Mouse (Mus musculus) heart, postnatal 10 days (tissue): ENCODE data around the gene Olfr800. TPM values are rescaled to one million over a fixed set of nuclear protein-coding genes. Genes with fewer than 3 reads are reported as not detected.

Experiments
- DNase-seq, 2 experiments: peaks; one replicate each; pipeline ENCODE4 v3.0.0; 2021
- intact Hi-C: fragments of 180-260 bp; cut with DNase I; formaldehyde crosslinking; loops from one replicate; pipeline ENCODE4 v1.15.1; 2025
- total RNA-seq, 2 experiments: library from RNA; stranded (reverse); gene quantifications; 2 replicates each; pipeline ENCODE4 v1.2.3; 2021

Olfr800 gene
- total RNA-seq: not detected

DNA sequence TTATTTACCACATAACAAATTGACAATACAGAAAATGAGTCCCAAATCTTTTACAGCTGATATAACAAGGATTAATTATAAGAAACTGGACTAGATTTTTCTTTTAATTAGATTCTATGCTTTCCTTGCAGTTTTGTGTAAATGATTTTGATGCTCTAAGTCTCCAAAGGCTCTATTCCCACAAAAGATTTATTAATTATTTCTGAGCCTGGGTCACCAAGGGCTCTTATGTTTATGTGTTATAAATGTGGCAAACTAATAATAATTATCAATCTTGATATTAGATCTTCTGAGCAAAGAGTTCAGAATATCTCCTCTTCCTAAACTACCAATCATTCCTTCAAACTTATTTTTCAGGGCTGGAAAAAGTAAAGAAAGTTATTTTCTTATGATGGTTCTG is at the start of gene Olfr800:
Gene Olfr800 (plus strand): TSS at position 301 of the 400 bp plus-strand sequence.
- no peak for DNase-seq
- intact Hi-C loops: no loop called here

DNA sequence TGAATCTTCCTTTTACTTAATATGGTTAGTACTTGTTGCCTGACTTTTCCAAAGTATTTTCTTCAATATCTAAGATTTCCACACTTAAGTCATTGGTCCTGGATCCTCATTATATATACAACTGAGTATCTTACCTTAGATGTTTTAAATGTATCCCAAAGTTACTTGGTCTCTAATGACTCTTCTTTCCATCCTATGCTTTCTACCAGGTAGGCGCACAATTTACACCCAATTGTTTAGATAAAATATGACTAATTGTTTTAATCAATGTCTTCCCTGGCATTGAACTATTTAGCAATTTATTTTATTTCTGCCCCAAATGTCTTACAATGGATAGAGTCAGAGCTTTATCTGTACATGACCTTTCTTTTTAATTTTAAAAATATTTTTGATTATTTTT is 45.0 kb upstream of the Olfr800 start, which contains the start of gene Olfr796:
Gene Olfr796 (minus strand): TSS at position 101 of the 400 bp plus-strand sequence.
- intact Hi-C loops: no loop called here
- DNase-seq: no peak

DNA sequence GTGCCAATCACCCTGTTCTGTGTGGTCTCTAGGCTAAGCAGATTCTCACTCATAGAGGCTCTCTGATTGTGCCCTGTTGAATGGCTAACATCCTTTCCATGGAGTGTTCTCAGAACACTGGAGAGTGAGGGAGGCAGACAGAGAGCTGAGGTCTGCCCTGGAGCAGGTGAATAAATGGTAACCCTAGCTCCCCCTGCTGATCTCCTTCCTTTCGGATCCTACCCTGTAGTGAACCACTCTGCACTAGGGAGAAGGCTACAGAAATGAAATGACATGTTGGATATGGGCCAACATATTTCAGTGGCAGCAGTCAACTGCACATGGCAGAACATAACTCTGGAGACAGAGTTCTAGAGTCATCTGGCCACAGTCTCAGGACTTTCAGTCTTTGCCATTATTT is 35.8 kb upstream of the Olfr800 start:
- intact Hi-C loops: no loop called here
- no peak for DNase-seq

DNA sequence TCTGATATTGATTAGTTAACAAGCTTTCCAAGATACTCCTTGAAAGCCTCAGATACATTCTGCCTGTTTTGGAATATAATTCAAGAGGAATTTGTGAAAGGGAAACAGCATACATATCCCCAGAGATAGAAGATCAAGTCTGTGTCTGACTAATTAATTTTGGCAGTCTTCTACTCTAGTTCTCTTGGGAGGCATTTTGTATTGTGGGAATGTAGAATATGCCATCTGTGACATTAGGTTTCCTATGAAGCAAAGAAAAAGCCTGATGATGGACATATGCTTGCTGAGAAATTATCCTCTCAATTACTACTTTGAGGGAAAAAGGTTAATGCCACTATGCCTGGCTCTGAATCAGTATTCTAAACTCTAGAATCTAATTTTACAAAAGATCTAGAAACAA is 34.2 kb upstream of the Olfr800 start:
- no peak for DNase-seq
- intact Hi-C loops: no loop called here

DNA sequence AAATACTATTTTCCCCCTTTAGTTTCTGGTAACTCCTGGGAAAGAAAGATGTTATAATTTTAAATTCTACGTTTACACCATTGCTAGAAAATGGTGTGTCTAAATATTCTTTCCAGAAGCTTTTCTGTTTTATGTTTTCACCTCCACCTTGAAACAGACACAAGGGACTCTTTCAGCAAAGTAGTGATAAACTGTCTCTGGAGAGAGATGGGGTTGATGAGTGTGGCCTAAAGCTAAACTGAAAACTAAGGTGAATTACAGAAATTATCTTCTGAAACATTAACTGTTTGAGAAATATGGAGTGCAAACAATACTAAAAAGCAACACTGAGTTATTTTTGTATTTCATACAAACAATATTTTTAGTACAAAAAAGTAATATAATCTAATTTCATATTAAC is 29.7 kb upstream of the Olfr800 start, which contains the start of gene Olfr798:
Gene Olfr798 (minus strand): TSS at position 101 of the 400 bp plus-strand sequence.
- no peak for DNase-seq
- intact Hi-C loops: no loop called here

DNA sequence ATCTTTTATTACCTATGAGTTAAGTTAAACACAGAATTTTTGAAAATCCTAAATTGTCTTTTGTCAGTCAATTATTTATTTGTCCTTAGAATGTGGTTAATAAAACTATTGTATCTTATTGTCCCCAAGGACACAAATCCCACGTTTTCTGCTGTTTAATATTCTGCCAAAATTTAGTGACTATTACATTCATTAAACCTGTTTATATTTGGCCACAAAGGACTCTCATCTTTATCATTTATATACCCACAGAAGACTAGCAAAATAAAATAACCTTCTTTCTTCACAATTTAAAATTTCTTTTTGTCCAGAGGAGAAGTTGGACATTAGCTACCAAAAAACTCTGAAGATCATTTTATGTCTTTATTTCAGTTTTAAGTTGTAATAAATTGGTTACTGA is 20.3 kb upstream of the Olfr800 start, which contains the start of gene Olfr799:
Gene Olfr799 (plus strand): TSS at position 301 of the 400 bp plus-strand sequence.
- intact Hi-C loops: no loop called here
- DNase-seq: no peak

DNA sequence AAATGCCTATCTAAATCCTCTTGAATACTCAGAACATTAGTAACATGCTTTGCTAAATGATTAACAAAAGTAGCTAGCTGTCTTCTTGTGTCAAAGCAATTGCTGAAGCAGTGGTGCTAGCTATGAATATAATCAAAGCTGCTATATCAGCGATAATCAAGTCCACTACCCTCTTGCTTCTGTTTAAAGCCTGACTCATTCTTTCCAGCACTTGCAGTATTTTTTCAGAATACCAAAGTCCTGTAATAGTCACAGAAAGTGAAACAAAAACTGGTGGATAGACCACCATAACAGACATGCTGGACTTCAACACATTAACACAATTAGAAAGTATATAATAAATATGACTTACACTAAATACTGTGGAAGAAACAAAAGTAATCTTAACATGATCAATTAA is 5.7 kb upstream of the Olfr800 start:
- no peak for DNase-seq
- intact Hi-C loops: no loop called here

DNA sequence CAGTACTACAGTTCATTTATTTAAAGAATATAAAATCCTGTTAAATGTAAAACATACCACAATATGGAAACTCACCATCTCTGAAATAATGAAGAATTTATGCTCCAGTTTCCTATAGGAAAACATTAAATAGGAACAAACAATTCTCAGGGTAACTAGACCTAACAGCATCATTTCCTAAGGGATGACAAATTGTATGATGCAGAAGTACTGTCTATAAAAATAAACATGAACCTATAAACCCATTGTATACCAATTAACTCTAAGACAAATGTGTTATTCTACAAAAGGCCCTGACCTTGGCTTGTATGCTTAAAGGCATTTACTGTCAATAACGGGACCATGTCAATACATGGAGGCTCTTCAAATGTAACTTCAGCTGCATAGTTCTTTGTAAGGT is 16.3 kb downstream of the Olfr800 start, which contains the start of gene Olfr801:
Gene Olfr801 (minus strand): TSS at position 101 of the 400 bp plus-strand sequence.
- intact Hi-C loops: no loop called here
- DNase-seq: no peak

DNA sequence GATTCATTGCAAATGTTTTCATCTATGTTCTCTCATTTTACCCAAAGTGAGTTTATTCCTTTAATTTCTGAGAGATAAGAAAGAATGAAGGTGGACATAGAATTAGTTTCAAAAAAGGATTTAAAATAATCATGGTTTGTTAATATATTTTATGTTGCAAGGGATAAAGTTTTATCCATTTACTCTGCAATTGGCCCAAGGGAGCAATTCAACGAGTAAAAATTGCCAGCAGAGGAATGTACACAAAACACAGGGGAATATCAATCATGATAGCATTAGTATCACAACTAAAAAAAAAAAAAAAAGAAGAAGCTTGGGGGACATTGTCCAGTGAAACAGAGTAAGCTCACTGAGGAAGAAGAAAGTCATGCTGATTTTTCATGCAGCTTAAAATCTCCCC is 30.6 kb downstream of the Olfr800 start, which contains the start of gene Olfr802:
Gene Olfr802 (minus strand): TSS at position 101 of the 400 bp plus-strand sequence.
- intact Hi-C loops: no loop called here
- DNase-seq: no peak

DNA sequence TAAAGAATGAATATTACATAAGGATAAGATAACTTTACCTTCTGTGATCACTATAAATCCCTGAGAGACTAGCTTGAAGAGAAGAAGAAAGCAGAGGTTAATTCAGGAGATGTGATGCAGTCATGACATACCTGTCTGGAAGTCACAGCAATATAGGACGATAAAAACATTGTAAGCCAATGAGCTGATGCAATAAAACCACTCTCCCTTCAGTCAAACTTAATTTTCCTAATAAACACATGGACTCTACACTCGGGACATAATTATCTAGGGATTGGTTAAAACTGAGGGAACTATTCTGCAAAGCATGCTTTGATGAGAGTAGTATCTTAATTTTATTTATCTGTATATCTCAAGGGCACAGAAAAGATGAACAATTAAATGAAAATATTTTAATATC is 36.7 kb downstream of the Olfr800 start, which contains the start of gene Olfr803:
Gene Olfr803 (minus strand): TSS at position 101 of the 400 bp plus-strand sequence.
- intact Hi-C loops: no loop called here
- DNase-seq: no peak

DNA sequence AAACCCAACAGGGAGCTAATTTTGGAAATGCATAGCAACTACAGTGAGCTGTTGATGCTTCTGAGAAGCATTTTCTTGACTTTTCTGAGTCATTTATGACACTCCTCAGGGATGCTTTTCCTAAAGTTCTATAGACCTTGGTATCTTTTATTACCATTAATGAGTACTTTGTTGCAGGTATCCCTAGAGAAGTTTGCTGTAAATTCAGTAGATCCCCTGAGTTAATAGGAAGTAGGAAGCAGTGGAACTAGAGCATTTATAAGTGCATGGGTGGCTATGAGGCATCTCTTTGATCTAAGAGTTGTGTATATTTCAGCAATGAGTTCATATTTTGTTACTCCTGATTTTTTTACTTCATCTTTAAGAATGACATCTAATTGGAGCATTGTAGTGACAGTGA is 45.4 kb downstream of the Olfr800 start, which contains the start of gene Olfr804:
Gene Olfr804 (plus strand): TSS at position 301 of the 400 bp plus-strand sequence.
- DNase-seq: no peak

More for the DNA sequence above, 45.4 kb downstream of the Olfr800 start, which contains the start of gene Olfr804:
- intact Hi-C loops: no loop called here

Other genes with a start within 250 kb of the Olfr800 start
- gene Olfr786, start 230.4 kb upstream of the Olfr800 start, total RNA-seq: not detected
- gene Olfr787, start 195.8 kb upstream of the Olfr800 start, total RNA-seq: not detected
- gene Olfr788, start 186.7 kb upstream of the Olfr800 start, total RNA-seq: not detected
- gene Olfr789, start 172.9 kb upstream of the Olfr800 start, total RNA-seq: not detected
- not detected for gene Olfr790, start 159.2 kb upstream of the Olfr800 start, total RNA-seq
- gene Olfr791, start 135.9 kb upstream of the Olfr800 start, total RNA-seq: not detected
- not detected for gene Olfr792, start 118.5 kb upstream of the Olfr800 start, total RNA-seq
- not detected for gene Olfr794, start 90.0 kb upstream of the Olfr800 start, total RNA-seq
- gene Olfr796, start 45.1 kb upstream of the Olfr800 start, total RNA-seq: not detected
- gene Olfr798, start 29.8 kb upstream of the Olfr800 start, total RNA-seq: not detected
- gene Olfr799, start 20.2 kb upstream of the Olfr800 start, total RNA-seq: not detected
- not detected for gene Olfr801, start 16.2 kb downstream of the Olfr800 start, total RNA-seq
- not detected for gene Olfr802, start 30.5 kb downstream of the Olfr800 start, total RNA-seq
- not detected for gene Olfr803, start 36.6 kb downstream of the Olfr800 start, total RNA-seq
- not detected for gene Olfr804, start 45.5 kb downstream of the Olfr800 start, total RNA-seq
- gene Olfr805, start 71.7 kb downstream of the Olfr800 start, total RNA-seq: not detected
- gene Olfr806, start 84.2 kb downstream of the Olfr800 start, total RNA-seq: not detected
- gene Olfr807, start 100.1 kb downstream of the Olfr800 start, total RNA-seq: not detected
- not detected for gene Olfr808, start 107.8 kb downstream of the Olfr800 start, total RNA-seq
- gene Olfr809, start 116.9 kb downstream of the Olfr800 start, total RNA-seq: not detected
- not detected for gene Olfr810, start 137.2 kb downstream of the Olfr800 start, total RNA-seq
- not detected for gene Olfr811, start 146.7 kb downstream of the Olfr800 start, total RNA-seq
- gene Olfr812, start 188.4 kb downstream of the Olfr800 start, total RNA-seq: not detected
- not detected for gene Olfr813, start 197.7 kb downstream of the Olfr800 start, total RNA-seq
- not detected for gene Olfr814, start 222.2 kb downstream of the Olfr800 start, total RNA-seq
- gene Olfr815, start 248.2 kb downstream of the Olfr800 start, total RNA-seq: not detected